Mouse (Mus musculus) c-Kit-positive CD71-positive TER-119-negative erythroid progenitor cells, embryonic 14.5 days (primary cell): ENCODE data around the gene Dctpp1.

Experiments
- DNase-seq: peaks from one replicate; pipeline ENCODE4 v3.0.0-alpha.2; 2013; ENCODE audit warnings: low read depth

Dctpp1 gene

GRCm38 (mm10) chr7:127260309-127261111, at the start of gene Dctpp1:
Dctpp1 (minus strand) TSS chr7:127260709.
- DNase-seq: peak; percentile 99

GRCm38 (mm10) chr7:127309951-127310350, 49.4 kb upstream of the Dctpp1 start:
- no peak for DNase-seq

GRCm38 (mm10) chr7:127308887-127309286, 48.4 kb upstream of the Dctpp1 start:
- peak; percentile 60 for DNase-seq

- DNase-seq: no peak
These were observed 47.9 kb upstream of the Dctpp1 start for GRCm38 (mm10) chr7:127308431-127308830.

- no peak for DNase-seq
These were observed 37.2 kb upstream of the Dctpp1 start for GRCm38 (mm10) chr7:127297586-127298193.

- DNase-seq: no peak
These were observed 36.5 kb upstream of the Dctpp1 start for GRCm38 (mm10) chr7:127296786-127297555.

GRCm38 (mm10) chr7:127296098-127296497, 35.6 kb upstream of the Dctpp1 start, which contains the start of gene Itgal:
Itgal (plus strand) TSS chr7:127296260.
- DNase-seq: no peak

- DNase-seq: no peak
These were observed 29.6 kb upstream of the Dctpp1 start for GRCm38 (mm10) chr7:127290142-127290541.

- no peak for DNase-seq
These were observed 28.8 kb upstream of the Dctpp1 start for GRCm38 (mm10) chr7:127289306-127289705.

- no peak for DNase-seq
These were observed 27.4 kb upstream of the Dctpp1 start for GRCm38 (mm10) chr7:127287940-127288339.

- DNase-seq: no peak
These were observed 24.6 kb upstream of the Dctpp1 start for GRCm38 (mm10) chr7:127285154-127285553.

- DNase-seq: no peak
These were observed 21.7 kb upstream of the Dctpp1 start for GRCm38 (mm10) chr7:127282190-127282589.

- no peak for DNase-seq
These were observed 20.6 kb upstream of the Dctpp1 start for GRCm38 (mm10) chr7:127281114-127281513.

- no peak for DNase-seq
These were observed 19.6 kb upstream of the Dctpp1 start for GRCm38 (mm10) chr7:127280092-127280491.

GRCm38 (mm10) chr7:127278311-127278710, 17.8 kb upstream of the Dctpp1 start:
- no peak for DNase-seq

- DNase-seq: no peak
These were observed 16.0 kb upstream of the Dctpp1 start for GRCm38 (mm10) chr7:127276519-127276961.

GRCm38 (mm10) chr7:127273925-127274789, 13.6 kb upstream of the Dctpp1 start, which contains the start of gene Sephs2:
Sephs2 (minus strand) TSS chr7:127274055.
- peak; percentile 94 for DNase-seq

GRCm38 (mm10) chr7:127273118-127273923, 12.8 kb upstream of the Dctpp1 start:
- no peak for DNase-seq

- DNase-seq: no peak
These were observed 12.1 kb upstream of the Dctpp1 start for GRCm38 (mm10) chr7:127272566-127272965.

- DNase-seq: no peak
These were observed 10.6 kb upstream of the Dctpp1 start for GRCm38 (mm10) chr7:127271093-127271492.

- DNase-seq: no peak
These were observed 10.2 kb upstream of the Dctpp1 start for GRCm38 (mm10) chr7:127270666-127271065.
